Mouse (Mus musculus): ENCODE data around the gene Slc23a3.

DNA sequence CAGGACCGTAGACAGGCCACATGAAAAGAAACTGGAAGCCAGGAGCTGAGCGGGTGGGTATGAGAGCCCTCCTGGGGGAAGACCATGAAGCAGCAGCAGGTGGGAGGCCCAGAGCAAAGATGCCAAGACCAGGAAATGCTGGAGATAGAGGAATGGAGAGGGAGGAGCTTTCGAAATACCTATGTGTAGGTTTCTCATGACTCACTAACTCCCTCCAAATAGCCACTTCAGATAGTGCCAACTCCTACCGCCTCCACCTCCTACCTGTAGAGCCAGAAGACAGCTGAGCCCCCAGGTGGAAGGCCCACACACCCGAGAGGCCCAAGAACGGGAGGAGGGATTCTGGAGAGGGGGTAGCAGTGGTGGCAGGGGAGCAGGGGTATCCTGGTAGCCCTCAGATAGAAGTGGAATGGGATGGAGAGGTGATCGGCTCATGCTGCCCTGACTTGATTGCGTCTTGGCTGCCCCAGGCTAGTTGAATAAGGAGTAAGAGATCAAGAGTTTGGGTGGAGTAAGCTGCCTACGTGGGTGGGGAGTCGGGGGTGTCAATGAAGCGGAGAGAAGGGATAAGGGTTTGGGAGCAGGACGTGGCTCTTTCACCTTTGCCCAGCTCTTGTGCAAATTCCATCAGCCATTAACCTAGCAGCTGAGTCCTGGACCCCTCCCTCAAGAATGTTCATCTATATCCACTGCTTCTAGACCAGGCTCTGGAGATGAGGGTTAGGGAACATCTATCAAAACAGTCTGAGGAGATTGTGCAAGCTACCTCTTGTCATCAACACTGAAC lies at the start of gene Slc23a3:
- TF ChIP-seq CTCF (IDR thresholded peaks at IDR 0.05; ENCODE audit: borderline replicate concordance, insufficient read depth, low read depth, low read length): no peak
- no peak for TF ChIP-seq POLR2A (IDR thresholded peaks at IDR 0.05; ENCODE audit: borderline replicate concordance, insufficient read depth, low read length)
